Mouse (Mus musculus): ENCODE results near the gene R3hdm2. TPM values are rescaled to one million over a fixed set of nuclear protein-coding genes. Genes with fewer than 3 reads are reported as not detected.

Gene R3hdm2
- total and polyA plus RNA-seq, 3 experiments = 8.2 to 60.6 TPM; not detected in 1

DNA sequence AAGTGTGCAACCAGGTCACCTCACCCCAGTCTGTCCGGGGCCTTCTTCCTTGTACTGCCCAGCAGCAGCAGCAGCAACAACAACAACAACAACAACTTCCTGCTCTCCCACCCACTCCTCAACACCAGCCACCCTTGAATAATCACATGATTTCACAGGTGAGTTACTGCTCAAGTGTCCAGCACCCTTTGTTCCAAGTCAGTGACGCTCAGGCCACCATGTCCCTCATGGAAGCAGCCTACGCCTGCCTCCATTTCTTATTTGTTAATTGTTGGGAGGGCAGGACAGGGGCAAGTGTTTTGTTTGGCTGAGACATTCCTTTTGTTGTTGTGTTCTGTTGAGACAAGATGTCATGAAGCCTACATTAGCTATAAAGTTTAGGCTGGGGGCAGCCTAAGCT is 96.4 kb downstream of the R3hdm2 start:
- Histone ChIP-seq H3K36me3 (ENCODE audit: control insufficient read depth in 1 of 2, insufficient read depth in 2 of 2, low read length in 2 of 2) (peaks cover 4 to 5% of the 10 kb centered on the region in 2 experiments), H3K4me3 (ENCODE audit: control insufficient read depth in 1 of 2, insufficient read depth in 1 of 2, low read depth in 2 of 2, low read length in 2 of 2) (no peak overlapping the region), H3K27ac (ENCODE audit: control insufficient read depth, low read depth, low read length) (no peak overlapping the region), H3K9ac (ENCODE audit: control insufficient read depth, low read depth, low read length, poor library complexity, severe bottlenecking) (no peak overlapping the region), H3K79me2 (ENCODE audit: control insufficient read depth, insufficient read depth, low read length, poor library complexity) (no peaks in the 10 kb centered on the region), H3K9me3 (replicated peaks; ENCODE audit: insufficient read depth, low read length) (no peaks in the 10 kb centered on the region), H3K4me1 (ENCODE audit: control insufficient read depth in 1 of 2, insufficient read depth in 2 of 2, low read length in 2 of 2) (peaks cover 3 to 8% of the 10 kb centered on the region in 2 experiments), H3K27me3 (ENCODE audit: control insufficient read depth in 1 of 2, insufficient read depth in 2 of 2, low read length in 2 of 2) (no peaks in the 10 kb centered on the region)
- DNase-seq (ENCODE audit: low read depth, low spot score) = no peak
- TF ChIP-seq KAT2A (conservative IDR thresholded peaks at IDR 0.05; ENCODE audit: low read depth, low read length) = no peak
- no peak for TF ChIP-seq SMC3 (IDR thresholded peaks at IDR 0.05; ENCODE audit: low read depth, low read length)
- TF ChIP-seq ZKSCAN1 (IDR thresholded peaks at IDR 0.05; ENCODE audit: low read depth, low read length) = no peak
- no peak for TF ChIP-seq NRF1 (IDR thresholded peaks at IDR 0.05; ENCODE audit: insufficient read depth, low read depth, low read length, poor library complexity, severe bottlenecking)
- no peak for TF ChIP-seq TBP (IDR thresholded peaks at IDR 0.05; ENCODE audit: low read depth, low read length)
- no peak for TF ChIP-seq E2F4 (IDR thresholded peaks at IDR 0.05; ENCODE audit: borderline replicate concordance, low read depth, low read length)
- TF ChIP-seq ZNF384 (IDR thresholded peaks at IDR 0.05; ENCODE audit: low read depth, low read length) = no peak
- TF ChIP-seq ELF1 (IDR thresholded peaks at IDR 0.05; ENCODE audit: low read depth, low read length) = no peak
- TF ChIP-seq RCOR1 (IDR thresholded peaks at IDR 0.05; ENCODE audit: low read depth, low read length) = no peak
- no peak for TF ChIP-seq CHD2 (IDR thresholded peaks at IDR 0.05; ENCODE audit: low read length)
- no peak for TF ChIP-seq NELFE (IDR thresholded peaks at IDR 0.05; ENCODE audit: low read depth, low read length)

DNA sequence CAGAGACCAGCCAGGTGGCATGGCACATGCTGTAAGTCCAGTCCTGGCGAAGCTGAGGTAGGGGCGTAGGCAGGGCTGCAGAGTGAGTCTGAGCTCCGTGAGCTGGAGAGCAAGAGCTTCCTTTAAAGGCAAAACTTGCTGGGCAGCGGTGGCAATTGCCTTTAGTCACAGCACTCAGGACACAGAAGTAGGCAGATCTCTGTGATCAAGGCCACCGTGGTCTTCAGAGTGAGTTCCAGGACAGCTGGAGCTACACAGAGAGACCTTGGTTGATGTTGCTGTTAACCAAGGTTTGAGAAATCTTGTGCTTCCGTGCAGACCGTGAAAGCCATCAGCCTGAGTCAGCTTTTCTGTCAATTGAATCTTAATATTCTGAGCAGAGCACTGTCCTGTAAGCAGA is 97.2 kb downstream of the R3hdm2 start:
- no peak for DNase-seq (ENCODE audit: low read depth, low spot score)
- TF ChIP-seq ELF1 (IDR thresholded peaks at IDR 0.05; ENCODE audit: low read depth, low read length) = no peak
- TF ChIP-seq TCF12 (IDR thresholded peaks at IDR 0.05; ENCODE audit: low read depth, low read length) = no peak
- TF ChIP-seq MXI1 (IDR thresholded peaks at IDR 0.05; ENCODE audit: low read depth, low read length) = no peak
- TF ChIP-seq GABPA (IDR thresholded peaks at IDR 0.05; ENCODE audit: low read depth, low read length) = no peak
- TF ChIP-seq ZNF384 (IDR thresholded peaks at IDR 0.05; ENCODE audit: low read depth, low read length) = no peak
- no peak for TF ChIP-seq POLR2AphosphoS5 (IDR thresholded peaks at IDR 0.05; ENCODE audit: borderline replicate concordance, low read depth, low read length)
- no peak for TF ChIP-seq MAFK (IDR thresholded peaks at IDR 0.05; ENCODE audit: borderline replicate concordance, low read depth, low read length)
- no peaks in the 10 kb centered on the region for H3K9me3 ChIP-seq (replicated peaks; ENCODE audit: insufficient read depth, low read length)
- H3K9ac ChIP-seq (ENCODE audit: control insufficient read depth, low read depth, low read length, poor library complexity, severe bottlenecking) = no peak overlapping the region
- H3K79me2 ChIP-seq (ENCODE audit: control insufficient read depth, insufficient read depth, low read length, poor library complexity) = no peaks in the 10 kb centered on the region
- no peaks in the 10 kb centered on the region for H3K27me3 ChIP-seq (ENCODE audit: control insufficient read depth in 1 of 2, insufficient read depth in 2 of 2, low read length in 2 of 2)
- H3K36me3 ChIP-seq (ENCODE audit: control insufficient read depth in 1 of 2, insufficient read depth in 2 of 2, low read length in 2 of 2) = peaks cover 4 to 5% of the 10 kb centered on the region in 2 experiments
- H3K27ac ChIP-seq (ENCODE audit: control insufficient read depth, low read depth, low read length) = no peak overlapping the region
- no peak overlapping the region for H3K4me3 ChIP-seq (ENCODE audit: control insufficient read depth in 1 of 2, insufficient read depth in 1 of 2, low read depth in 2 of 2, low read length in 2 of 2)
- peaks cover 3 to 8% of the 10 kb centered on the region in 2 experiments for H3K4me1 ChIP-seq (ENCODE audit: control insufficient read depth in 1 of 2, insufficient read depth in 2 of 2, low read length in 2 of 2)

All from MEL (cell line).